ENCODE assay signal across 17 mouse cellular contexts in genomic region chr1:73227246-73227645, GRCm38 (mm10).
"Had no signal": no experiment of that assay in that cellular context is flagged by ENCODE, and none has a peak within 500 bp of the region (broad histone marks: within the 10 kb centered on the region; RNA-seq: fewer than 3 reads in every experiment).

No protein-coding gene starts in this region.

- H3K4me3 ChIP-seq: intestine, embryonic 15.5 days; left cerebral cortex, adult 2 months; limb, embryonic 10.5 days; liver, embryonic 15.5 days; midbrain, embryonic 10.5 days; neural tube, embryonic 12.5 days; stomach, embryonic 15.5 days had no signal

- H3K4me1 ChIP-seq: intestine, embryonic 15.5 days; limb, embryonic 10.5 days; liver, embryonic 15.5 days; midbrain, embryonic 10.5 days; neural tube, embryonic 12.5 days; stomach, embryonic 15.5 days had no signal

- H3K9ac ChIP-seq: intestine, embryonic 15.5 days; liver, embryonic 15.5 days; neural tube, embryonic 12.5 days; stomach, embryonic 15.5 days had no signal

- H3K36me3 ChIP-seq: intestine, embryonic 15.5 days; limb, embryonic 10.5 days; liver, embryonic 15.5 days; midbrain, embryonic 10.5 days; neural tube, embryonic 12.5 days; stomach, embryonic 15.5 days had no signal

- H3K27ac ChIP-seq: intestine, embryonic 15.5 days; left cerebral cortex, adult 2 months; limb, embryonic 10.5 days; liver, embryonic 15.5 days; midbrain, embryonic 10.5 days; neural tube, embryonic 12.5 days; stomach, embryonic 15.5 days had no signal

- H3K27me3 ChIP-seq: intestine, embryonic 15.5 days; liver, embryonic 15.5 days; neural tube, embryonic 12.5 days; stomach, embryonic 15.5 days had no signal

- DNase-seq: kidney, adult 18-20 months; kidney, postnatal 10 days; kidney, postnatal 4 days; lung, adult 2 months; lung, postnatal 4 days; midbrain, embryonic 14.5 days; retina, postnatal 1 day; right cerebral cortex, postnatal 14 days; thymus, adult 2 months; thymus, postnatal 25 days had no signal
